Mouse (Mus musculus) stomach, postnatal 0 days (tissue): ENCODE measurements around the gene Btbd6.

Experiments
- CTCF ChIP-seq: IDR thresholded peaks from 2 replicates; pipeline ENCODE4 v1.5.1; 2016; ENCODE audit warnings: antibody characterized with exemption, low read depth, mild to moderate bottlenecking, moderate library complexity
- EP300 ChIP-seq: optimal IDR thresholded peaks from 2 replicates; pipeline ENCODE3; 2016; ENCODE audit warnings: antibody characterized with exemption

DNA sequence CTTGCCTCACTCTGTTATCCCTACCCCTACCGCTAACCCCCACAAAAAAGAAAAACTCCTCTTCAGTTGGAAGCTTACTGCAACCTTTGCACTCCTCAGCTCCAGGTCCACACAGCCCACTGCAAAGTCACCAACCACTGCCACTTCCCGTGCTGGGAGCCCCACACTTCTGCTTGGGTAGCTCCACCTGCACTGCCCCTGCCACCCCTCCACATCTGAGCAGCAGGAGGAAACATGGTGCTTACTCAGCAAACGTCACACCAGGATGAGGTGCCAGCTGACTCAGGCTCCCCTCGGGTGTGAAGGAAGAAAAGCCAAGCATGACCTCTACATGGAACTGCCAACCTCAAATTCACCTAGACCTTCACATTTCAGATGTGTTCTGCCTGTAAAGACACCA lies 17.9 kb downstream of the Btbd6 start:
- no peak for TF ChIP-seq CTCF
- no peak for TF ChIP-seq EP300
